Mouse (Mus musculus) liver, postnatal 0 days (tissue): Measurements from ENCODE around the gene Rapsn. TPM values are rescaled to one million over a fixed set of nuclear protein-coding genes. Genes with fewer than 3 reads are reported as not detected.

Experiments
- ATAC-seq: fragments of 200-750 bp; cut with Nextera tagmentation; 2 replicates; pipeline ENCODE4 v1.8.0; 2017; ENCODE audit warnings: mild to moderate bottlenecking, moderate library complexity
- DNase-seq: peaks from one replicate; pipeline ENCODE4 v3.0.0-alpha.2; 2016
- H3K27ac ChIP-seq: fragments of 300-500 bp; sonication (generic); 2 replicates; pipeline ENCODE4 v1.5.1; 2014; ENCODE audit warnings: antibody characterized with exemption, moderate library complexity, mild to moderate bottlenecking, low read depth
- H3K27me3 ChIP-seq: fragments of 300-500 bp; sonication (generic); 2 replicates; pipeline ENCODE4 v1.6.1; 2014; ENCODE audit warnings: low read length, control low read depth, mixed read lengths; ENCODE audit not compliant: insufficient read depth
- H3K36me3 ChIP-seq: fragments of 300-500 bp; sonication (generic); replicated peaks from 2 replicates; pipeline ENCODE4 v1.6.1; 2014; ENCODE audit warnings: mild to moderate bottlenecking, control low read depth, low read length, moderate library complexity, mixed read lengths; ENCODE audit not compliant: insufficient read depth
- H3K4me1 ChIP-seq: fragments of 300-500 bp; sonication (generic); 2 replicates; pipeline ENCODE4 v1.6.1; 2014; ENCODE audit warnings: antibody characterized with exemption, mild to moderate bottlenecking, control low read depth; ENCODE audit not compliant: insufficient read depth
- H3K4me2 ChIP-seq: fragments of 300-500 bp; sonication (generic); 2 replicates; pipeline ENCODE4 v1.6.1; 2014; ENCODE audit warnings: low read depth, mild to moderate bottlenecking, low read length, moderate library complexity, mixed read lengths
- H3K4me3 ChIP-seq: fragments of 300-500 bp; sonication (generic); 2 replicates; pipeline ENCODE4 v1.5.1; 2014; ENCODE audit warnings: low read depth, low read length
- H3K9ac ChIP-seq: fragments of 300-500 bp; sonication (generic); replicated peaks from 2 replicates; pipeline ENCODE4 v1.6.1; 2014; ENCODE audit warnings: mild to moderate bottlenecking, moderate library complexity
- H3K9me3 ChIP-seq: fragments of 300-500 bp; sonication (generic); 2 replicates; pipeline ENCODE4 v1.6.1; 2016; ENCODE audit warnings: mild to moderate bottlenecking, control low read depth, low read length, mixed read lengths
- CTCF ChIP-seq: sonication (generic); IDR thresholded peaks from 2 replicates; pipeline ENCODE4 v1.5.1; 2016; ENCODE audit warnings: antibody characterized with exemption, low read depth
- EP300 ChIP-seq: IDR thresholded peaks from 2 replicates; pipeline ENCODE4 v1.6.1; 2016; ENCODE audit warnings: antibody characterized with exemption, low read depth, mild to moderate bottlenecking
- WGBS: fragments of 180-500 bp; shearing (Covaris S2); extraction: QIAGEN DNeasy Blood & Tissue Kit; methylation state at CpG from one replicate; pipeline ENCODE4 v1.1.7; 2014; ENCODE audit not compliant: insufficient replicate concordance; 5-methylcytosine and 5-hydroxymethylcytosine counted together
- polyA plus RNA-seq: library from polyadenylated mRNA; unstranded; fragments of >200 nt; fragmentation: Nextera tagmentation; extraction: Ambion mirVana; gene quantifications from 2 replicates; pipeline ENCODE4 v1.2.1, GENCODE M21; 2015

Rapsn gene
- polyA plus RNA-seq, 1 experiment from 2014 or later = 1.8 TPM

DNA sequence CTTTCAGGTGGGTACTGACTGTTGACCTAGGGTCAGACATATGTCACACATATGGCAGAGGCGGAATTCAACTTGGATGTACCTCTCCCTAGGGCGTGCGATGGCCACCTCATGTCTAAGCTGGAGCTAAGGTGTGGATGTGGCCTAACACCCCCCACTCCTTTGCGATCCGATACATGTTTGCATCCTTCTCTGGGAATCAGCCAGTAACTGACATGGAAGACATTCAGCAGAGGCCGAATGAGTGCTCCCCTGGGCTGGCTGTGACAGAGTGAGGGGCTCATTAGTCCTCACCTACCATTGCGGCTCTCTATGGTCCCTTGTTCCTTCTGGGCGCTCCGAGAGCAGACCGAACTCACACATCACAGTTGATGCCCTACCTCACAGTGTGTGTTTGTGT lies 35.6 kb downstream of the Rapsn start:
- no peaks in the 10 kb centered on the region; the same call in 1 of the 2 replicates for H3K36me3 ChIP-seq
- no peaks in the 10 kb centered on the region for H3K27me3 ChIP-seq
- H3K4me1 ChIP-seq = peaks cover 22% of the 10 kb centered on the region
- peak overlapping the region; percentile 78 for H3K27ac ChIP-seq
- no peaks in the 10 kb centered on the region for H3K9me3 ChIP-seq
- DNase-seq = no peak
- peak overlapping the region; percentile 76 for H3K4me3 ChIP-seq
- peak overlapping the region; percentile 86 for H3K4me2 ChIP-seq
- WGBS = 81% methylated on average over 10 of the region's 10 CpGs
- no peak for ATAC-seq
- H3K9ac ChIP-seq = peak overlapping the region; percentile 79
- no peak for TF ChIP-seq CTCF
- no peak for TF ChIP-seq EP300

DNA sequence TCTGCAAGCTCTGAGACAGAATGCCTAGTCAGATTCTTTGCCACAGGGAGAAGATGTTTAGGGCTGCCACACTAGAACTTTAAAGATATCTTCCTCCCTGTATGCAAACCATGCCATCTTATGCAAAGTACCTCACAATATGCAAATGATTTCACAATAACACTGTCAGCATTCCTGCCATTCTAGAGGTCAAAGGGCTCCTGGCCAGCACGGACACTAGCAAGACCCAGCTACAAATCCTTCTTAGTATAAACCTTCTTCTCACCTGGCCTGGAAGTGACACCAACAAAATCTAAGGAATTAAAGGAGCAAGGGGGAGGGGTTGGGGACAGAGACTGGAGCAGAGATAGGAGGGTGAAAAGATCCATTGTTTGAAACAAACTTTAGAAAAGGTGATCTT lies 36.7 kb downstream of the Rapsn start:
- no peak for TF ChIP-seq CTCF
- TF ChIP-seq EP300 = no peak
- H3K4me2 ChIP-seq = no peak overlapping the region
- H3K4me3 ChIP-seq = no peak overlapping the region
- WGBS = 48% methylated on average over 1 of the region's 1 CpGs
- no peaks in the 10 kb centered on the region for H3K27me3 ChIP-seq
- H3K36me3 ChIP-seq = no peaks in the 10 kb centered on the region
- DNase-seq (no peak), ATAC-seq (no peak)
- peaks cover 22% of the 10 kb centered on the region for H3K4me1 ChIP-seq
- no peak overlapping the region for H3K27ac ChIP-seq
- no peak overlapping the region for H3K9ac ChIP-seq
- H3K9me3 ChIP-seq = no peaks in the 10 kb centered on the region

DNA sequence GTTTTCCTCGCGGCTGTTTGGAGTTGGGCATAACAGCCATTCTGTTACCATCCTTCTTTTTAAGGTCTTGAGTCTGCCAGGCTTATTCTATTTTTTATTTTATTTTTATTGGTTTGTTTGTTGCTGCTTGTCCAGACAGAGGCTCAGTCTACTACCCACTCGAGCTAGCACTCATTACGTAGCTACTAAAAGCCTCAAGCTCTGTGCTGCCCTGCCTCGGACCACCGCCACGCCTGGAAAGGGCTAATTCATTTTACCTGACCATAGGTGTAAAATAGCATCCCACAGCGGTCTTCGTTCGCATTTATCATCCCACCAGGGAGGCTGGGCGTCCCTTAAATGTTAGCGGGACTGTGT lies 42.5 kb downstream of the Rapsn start:
- H3K4me2 ChIP-seq = peak overlapping the region; percentile 89
- H3K4me1 ChIP-seq = peaks cover 14% of the 10 kb centered on the region
- no peak overlapping the region for H3K9ac ChIP-seq
- H3K27ac ChIP-seq = peak overlapping the region; percentile 64; the same call in 1 of the 2 replicates
- WGBS = 28% methylated on average over 12 of the region's 12 CpGs
- H3K4me3 ChIP-seq = peak overlapping the region; percentile 50; the same call in 1 of the 2 replicates
- H3K27me3 ChIP-seq = no peaks in the 10 kb centered on the region
- no peaks in the 10 kb centered on the region for H3K9me3 ChIP-seq
- TF ChIP-seq EP300 = no peak
- no peak for TF ChIP-seq CTCF
- H3K36me3 ChIP-seq = no peaks in the 10 kb centered on the region
- DNase-seq = no peak
- no peak for ATAC-seq

DNA sequence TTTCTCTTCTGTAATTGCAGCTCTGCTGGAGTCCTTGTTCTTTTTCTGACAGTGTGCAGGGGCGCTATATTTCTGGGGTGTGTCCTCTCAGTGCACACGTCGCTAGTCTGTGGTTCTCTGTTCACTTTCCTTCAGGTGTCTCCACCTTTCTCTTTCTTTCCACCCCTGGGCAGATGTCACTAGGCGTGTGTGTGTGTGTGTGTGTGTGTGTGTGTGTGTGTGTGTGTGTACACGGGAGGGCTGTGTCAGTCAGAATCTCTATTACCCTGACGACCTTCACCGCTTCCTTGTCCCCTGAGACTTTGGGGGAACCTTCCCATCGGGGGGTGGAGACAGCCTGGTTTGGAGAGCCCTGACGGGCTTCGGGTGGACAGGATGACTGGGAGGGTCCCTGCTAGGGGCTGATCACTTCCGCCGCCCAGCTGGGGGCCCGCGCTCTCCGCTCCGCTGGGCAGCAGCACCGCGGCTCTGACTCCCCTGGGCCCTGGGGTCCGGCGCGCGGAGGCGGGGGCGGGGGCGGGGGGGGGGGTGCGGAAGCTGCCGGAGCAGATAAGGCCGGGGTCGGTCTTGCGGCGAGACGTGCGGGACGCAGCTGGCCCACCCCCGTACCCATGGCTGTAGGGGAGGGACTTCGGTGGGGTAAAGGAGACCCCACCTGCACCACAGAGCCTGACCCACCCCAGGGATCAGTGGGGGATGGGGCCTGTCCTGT lies 43.0 kb downstream of the Rapsn start:
- no peaks in the 10 kb centered on the region for H3K36me3 ChIP-seq
- H3K9me3 ChIP-seq = no peaks in the 10 kb centered on the region
- WGBS = 1% methylated on average over 29 of the region's 36 CpGs
- DNase-seq = no peak
- peak overlapping the region; percentile 64 for H3K27ac ChIP-seq
- ATAC-seq = peak; percentile 17; the same call in 1 of the 2 replicates
- TF ChIP-seq CTCF (no peak), EP300 (no peak)
- H3K4me2 ChIP-seq = peak overlapping the region; percentile 89
- peak overlapping the region; percentile 50 for H3K4me3 ChIP-seq
- H3K27me3 ChIP-seq = no peaks in the 10 kb centered on the region
- peaks cover 16% of the 10 kb centered on the region for H3K4me1 ChIP-seq
- peak overlapping the region; percentile 73 for H3K9ac ChIP-seq

DNA sequence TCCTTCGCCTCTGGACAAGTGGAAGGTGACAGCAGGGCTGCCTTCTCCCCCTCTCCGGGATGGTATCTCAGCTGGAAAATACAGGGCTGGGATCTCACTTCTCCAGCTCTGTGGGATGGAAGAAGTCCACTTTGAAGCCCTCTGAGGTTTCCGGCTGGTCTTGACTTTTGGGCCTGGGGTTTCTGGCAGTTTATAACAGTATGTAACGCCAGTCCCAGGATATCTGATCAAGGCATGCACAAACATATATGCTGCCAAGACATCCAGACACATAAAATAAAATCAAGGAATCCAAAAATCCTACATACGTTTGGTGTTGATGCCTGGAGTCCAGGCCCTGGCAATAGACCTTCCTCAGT lies 43.6 kb downstream of the Rapsn start:
- Histone ChIP-seq H3K27ac (peak overlapping the region; percentile 64), H3K4me1 (peaks cover 16% of the 10 kb centered on the region), H3K9ac (peak overlapping the region; percentile 73), H3K36me3 (no peaks in the 10 kb centered on the region), H3K9me3 (no peaks in the 10 kb centered on the region), H3K4me2 (peak overlapping the region; percentile 89), H3K27me3 (no peaks in the 10 kb centered on the region), H3K4me3 (peak overlapping the region; percentile 50)
- ATAC-seq (no peak), DNase-seq (no peak)
- TF ChIP-seq EP300 (no peak), CTCF (no peak)
- WGBS = 27% methylated on average over 5 of the region's 5 CpGs

DNA sequence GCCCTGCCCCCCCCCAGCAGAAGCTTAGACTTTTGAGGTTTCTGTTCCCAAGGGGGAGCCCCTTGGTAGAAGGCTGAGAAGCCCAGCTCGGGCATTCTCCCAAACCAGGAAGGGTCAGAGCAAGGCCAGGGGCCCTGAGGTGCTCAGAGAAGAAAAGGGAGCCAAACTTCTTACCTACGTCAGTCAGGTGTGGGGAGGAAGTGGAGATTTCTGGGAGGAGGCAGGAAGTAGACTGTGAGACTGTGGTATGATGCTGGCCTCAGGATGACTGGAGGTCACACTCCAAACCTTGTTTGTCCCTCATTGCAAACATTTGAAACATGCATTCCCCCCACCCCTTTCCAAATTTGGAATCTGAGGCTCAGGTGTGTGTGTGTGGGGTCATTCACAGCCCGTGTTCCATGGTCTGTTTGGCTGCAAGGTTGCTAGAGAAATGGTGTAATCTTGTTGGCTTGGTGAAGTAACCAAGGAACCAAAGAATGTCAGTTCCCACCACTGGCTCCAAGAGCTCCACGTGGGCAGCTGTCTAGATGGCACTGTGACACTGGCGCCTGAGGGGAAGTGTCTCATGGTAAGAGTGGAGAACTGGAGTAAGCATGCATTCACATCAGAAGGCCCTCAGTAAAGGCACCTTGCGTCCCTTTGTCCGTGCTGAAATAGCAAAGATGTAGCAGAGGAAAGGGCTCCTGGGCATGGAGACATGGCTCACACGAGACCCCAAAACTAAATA lies 45.5 kb downstream of the Rapsn start:
- H3K4me3 ChIP-seq = no peak overlapping the region
- no peak overlapping the region; the same call in 1 of the 2 replicates for H3K4me2 ChIP-seq
- H3K9me3 ChIP-seq = no peaks in the 10 kb centered on the region
- WGBS = 47% methylated on average over 8 of the region's 8 CpGs
- ATAC-seq (no peak), DNase-seq (no peak)
- H3K27ac ChIP-seq = peak overlapping the region; percentile 49; the same call in 1 of the 2 replicates
- no peak for TF ChIP-seq CTCF
- no peak for TF ChIP-seq EP300
- H3K9ac ChIP-seq = no peak overlapping the region
- peaks cover 16% of the 10 kb centered on the region for H3K4me1 ChIP-seq
- H3K36me3 ChIP-seq = no peaks in the 10 kb centered on the region
- no peaks in the 10 kb centered on the region for H3K27me3 ChIP-seq
